Mouse (Mus musculus) embryonic fibroblast, embryonic 13.5 days (primary cell): ENCODE data around the gene Lsmem1.

Experiments used
- CTCF ChIP-seq: IDR thresholded peaks from 2 replicates; pipeline ENCODE4 v1.5.1; 2011; ENCODE audit warnings: mild to moderate bottlenecking, control low read depth, low read length, moderate library complexity, borderline replicate concordance; ENCODE audit not compliant: insufficient read depth
- POLR2A ChIP-seq: IDR thresholded peaks from 2 replicates; pipeline ENCODE4 v1.6.1; 2011; ENCODE audit warnings: low read depth, mild to moderate bottlenecking, control low read depth, low read length, moderate library complexity

DNA sequence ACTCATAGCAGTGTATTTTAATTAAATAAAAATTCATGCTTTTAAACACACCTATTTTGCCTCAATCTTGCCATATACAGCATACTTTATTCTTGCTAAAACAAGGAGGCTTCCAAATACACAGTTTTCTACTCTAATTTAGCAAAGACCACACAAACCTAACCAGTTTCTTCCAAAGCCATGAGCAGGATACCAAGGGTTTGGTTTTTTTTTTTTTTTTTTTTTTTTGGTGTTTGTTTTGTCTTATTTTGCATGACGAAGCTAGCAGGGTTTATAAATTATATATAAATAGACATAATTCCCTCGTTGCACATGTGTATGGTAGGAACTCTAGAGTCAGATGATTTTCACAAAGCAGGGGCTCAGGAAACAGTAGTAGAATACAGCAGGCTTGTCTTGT is 23.1 kb downstream of the Lsmem1 start:
- TF ChIP-seq CTCF (no peak), POLR2A (no peak)
